Mouse (Mus musculus) C2C12 (cell line): ENCODE measurements around the gene Jak1.

ENCODE experiments used
- CTCF ChIP-seq: IDR thresholded peaks from one replicate; pipeline ENCODE4 v1.5.1; 2011; ENCODE audit not compliant: control insufficient read depth, insufficient read depth, insufficient read length
- MAX ChIP-seq: IDR thresholded peaks from one replicate; pipeline ENCODE4 v1.6.1; 2011; ENCODE audit warnings: mild to moderate bottlenecking, control low read depth

DNA sequence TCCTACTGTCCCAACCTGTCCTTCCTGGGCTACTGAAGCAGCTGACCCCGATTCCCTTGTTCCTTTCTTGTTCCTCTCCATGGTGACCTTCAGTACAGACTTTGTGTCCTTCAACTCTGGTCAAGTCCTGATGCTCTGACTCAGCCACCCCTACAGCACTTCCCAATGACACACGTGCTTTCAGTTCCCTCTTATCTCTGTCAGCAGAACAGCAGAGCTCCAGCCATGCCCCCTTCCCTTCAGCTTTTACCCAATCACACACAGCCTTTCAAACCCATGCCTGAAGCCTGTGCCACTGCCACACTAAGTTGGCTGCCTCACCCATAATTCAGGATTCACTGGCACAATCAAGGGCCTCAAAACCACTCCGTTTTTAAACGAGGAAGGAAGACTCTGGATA lies 109.5 kb downstream of the Jak1 start:
- TF ChIP-seq MAX (no peak), CTCF (no peak)
